Mouse (Mus musculus) neural tube, embryonic 12.5 days (tissue): ENCODE measurements around the gene Pimreg. TPM values are rescaled to one million over a fixed set of nuclear protein-coding genes. Genes with fewer than 3 reads are reported as not detected.

ENCODE experiments used
- ATAC-seq: fragments of 200-750 bp; cut with Nextera tagmentation; 2 replicates; pipeline ENCODE4 v1.8.0; 2017; ENCODE audit warnings: low read depth, mild to moderate bottlenecking, moderate TSS enrichment, moderate library complexity; ENCODE audit not compliant: low FRiP score
- H3K27ac ChIP-seq: fragments of 300-500 bp; sonication (generic); 2 replicates; pipeline ENCODE4 v1.5.1; 2016
- H3K27me3 ChIP-seq: fragments of 300-500 bp; sonication (generic); replicated peaks from 2 replicates; pipeline ENCODE4 v1.6.1; 2016; ENCODE audit warnings: mild to moderate bottlenecking
- H3K36me3 ChIP-seq: fragments of 300-500 bp; sonication (generic); 2 replicates; pipeline ENCODE4 v1.6.1; 2016; ENCODE audit warnings: mild to moderate bottlenecking
- H3K4me1 ChIP-seq: fragments of 300-500 bp; sonication (generic); 2 replicates; pipeline ENCODE4 v1.6.1; 2016
- H3K4me2 ChIP-seq: fragments of 300-500 bp; sonication (generic); replicated peaks from 2 replicates; pipeline ENCODE4 v1.6.1; 2016; ENCODE audit warnings: mild to moderate bottlenecking
- H3K4me3 ChIP-seq: fragments of 300-500 bp; sonication (generic); 2 replicates; pipeline ENCODE4 v1.5.1; 2016
- H3K9ac ChIP-seq: fragments of 300-500 bp; sonication (generic); 2 replicates; pipeline ENCODE4 v1.6.1; 2016; ENCODE audit warnings: mild to moderate bottlenecking
- H3K9me3 ChIP-seq: fragments of 300-500 bp; sonication (generic); 2 replicates; pipeline ENCODE4 v1.6.1; 2016; ENCODE audit warnings: mild to moderate bottlenecking
- WGBS: fragments of 180-500 bp; shearing (Covaris S2); methylation state at CpG from one replicate; pipeline ENCODE4 v1.1.7; 2016; 5-methylcytosine and 5-hydroxymethylcytosine counted together
- polyA plus RNA-seq: library from polyadenylated mRNA; unstranded; fragments of >200 nt; fragmentation: Nextera tagmentation; extraction: Ambion mirVana; gene quantifications from 2 replicates; pipeline ENCODE4 v1.2.1, GENCODE M21; 2016

The Pimreg gene
- polyA plus RNA-seq, 1 experiment from 2014 or later = 116 TPM

GRCm38 (mm10) chr11:72032589-72032988 lies 9.2 kb upstream of the Pimreg start:
- ATAC-seq = no peak
- H3K9me3 ChIP-seq = no peaks in the 10 kb centered on the region
- WGBS = 90% methylated on average over 3 of the region's 3 CpGs

GRCm38 (mm10) chr11:72037409-72037808 lies 4.4 kb upstream of the Pimreg start, which contains the start of gene Aipl1:
Aipl1 (minus strand) TSS chr11:72037509.
- Histone ChIP-seq H3K27me3 (no peaks in the 10 kb centered on the region), H3K4me1 (peaks cover 34% of the 10 kb centered on the region), H3K9me3 (no peaks in the 10 kb centered on the region), H3K4me3 (no peak within 1 kb of the TSS), H3K9ac (no peak within 1 kb of the TSS), H3K27ac (no peak within 1 kb of the TSS), H3K4me2 (no peak within 1 kb of the TSS), H3K36me3 (no peaks in the 10 kb centered on the region)
- no peak for ATAC-seq
- 78% methylated on average over 4 of the region's 4 CpGs for WGBS

More at GRCm38 (mm10) chr11:72032589-72032988, 9.2 kb upstream of the Pimreg start:
- Histone ChIP-seq H3K9ac (no peak overlapping the region), H3K4me1 (no peaks in the 10 kb centered on the region; the same call in 1 of the 2 replicates), H3K27ac (no peak overlapping the region), H3K4me2 (no peak overlapping the region), H3K36me3 (no peaks in the 10 kb centered on the region), H3K27me3 (peaks cover 11% of the 10 kb centered on the region), H3K4me3 (no peak overlapping the region)

- H3K4me3 ChIP-seq = no peak overlapping the region
- ATAC-seq = no peak
- no peaks in the 10 kb centered on the region for H3K27me3 ChIP-seq
- H3K36me3 ChIP-seq = no peaks in the 10 kb centered on the region
- no peaks in the 10 kb centered on the region for H3K9me3 ChIP-seq
- peaks cover 40% of the 10 kb centered on the region for H3K4me1 ChIP-seq
- 2% methylated on average over 4 of the region's 4 CpGs for WGBS
- H3K27ac ChIP-seq = no peak overlapping the region
- H3K9ac ChIP-seq = no peak overlapping the region
- no peak overlapping the region for H3K4me2 ChIP-seq
Observed at GRCm38 (mm10) chr11:72037996-72038395, 3.8 kb upstream of the Pimreg start.

GRCm38 (mm10) chr11:72039599-72040386 lies 2.0 kb upstream of the Pimreg start:
- Histone ChIP-seq H3K9ac (no peak overlapping the region), H3K27me3 (no peaks in the 10 kb centered on the region), H3K27ac (no peak overlapping the region), H3K4me2 (peak overlapping the region; percentile 35), H3K4me3 (no peak overlapping the region), H3K9me3 (no peaks in the 10 kb centered on the region), H3K36me3 (peaks cover 3% of the 10 kb centered on the region; the same call in 1 of the 2 replicates), H3K4me1 (peaks cover 56% of the 10 kb centered on the region)
- ATAC-seq = no peak
- 25% methylated on average over 16 of the region's 16 CpGs for WGBS

- WGBS = 11% methylated on average over 6 of the region's 6 CpGs
- Histone ChIP-seq H3K4me1 (peaks cover 60% of the 10 kb centered on the region), H3K36me3 (peaks cover 16% of the 10 kb centered on the region)
Observed at GRCm38 (mm10) chr11:72041290-72041767, 503 bp upstream of the Pimreg start.

GRCm38 (mm10) chr11:72042631-72043030 lies 799 bp downstream of the Pimreg start:
- Histone ChIP-seq H3K27me3 (no peaks in the 10 kb centered on the region), H3K36me3 (peaks cover 16% of the 10 kb centered on the region), H3K9ac (peak overlapping the region; percentile 69), H3K27ac (no peak overlapping the region), H3K9me3 (no peaks in the 10 kb centered on the region), H3K4me2 (peak overlapping the region; percentile 84), H3K4me3 (peak overlapping the region; percentile 64), H3K4me1 (peaks cover 60% of the 10 kb centered on the region)
- under 1% methylated on average over 14 of the region's 14 CpGs for WGBS
- ATAC-seq = no peak; the same call in none of the 2 replicates

More at GRCm38 (mm10) chr11:72041290-72041767, 503 bp upstream of the Pimreg start:
- ATAC-seq = no peak
- H3K27ac ChIP-seq = peak overlapping the region; percentile 37; the same call in 1 of the 2 replicates
- H3K9me3 ChIP-seq = no peaks in the 10 kb centered on the region
- H3K27me3 ChIP-seq = no peaks in the 10 kb centered on the region
- H3K4me2 ChIP-seq = peak overlapping the region; percentile 84
- H3K9ac ChIP-seq = peak overlapping the region; percentile 69; the same call in 1 of the 2 replicates
- H3K4me3 ChIP-seq = peak overlapping the region; percentile 64

- 94% methylated on average over 3 of the region's 3 CpGs for WGBS
- Histone ChIP-seq H3K4me2 (peak overlapping the region; percentile 84), H3K4me3 (no peak overlapping the region), H3K9ac (no peak overlapping the region), H3K36me3 (peaks cover 16% of the 10 kb centered on the region), H3K27ac (no peak overlapping the region), H3K9me3 (no peaks in the 10 kb centered on the region), H3K4me1 (peaks cover 48% of the 10 kb centered on the region), H3K27me3 (0 out of 2 replicates have a peak, but pooled peaks cover 2% of the 10 kb centered on the region)
- no peak for ATAC-seq
Observed at GRCm38 (mm10) chr11:72044231-72044630, 2.4 kb downstream of the Pimreg start.

- no peak overlapping the region for H3K27ac ChIP-seq
- 70% methylated on average over 6 of the region's 6 CpGs for WGBS
- no peaks in the 10 kb centered on the region for H3K9me3 ChIP-seq
- H3K27me3 ChIP-seq = peaks cover 26% of the 10 kb centered on the region
- peaks cover 25% of the 10 kb centered on the region for H3K4me1 ChIP-seq
- no peak overlapping the region for H3K4me2 ChIP-seq
- H3K9ac ChIP-seq = no peak overlapping the region
- no peak for ATAC-seq
- H3K36me3 ChIP-seq = peaks cover 16% of the 10 kb centered on the region
- no peak overlapping the region for H3K4me3 ChIP-seq
Observed at GRCm38 (mm10) chr11:72048730-72049129, 6.9 kb downstream of the Pimreg start.

GRCm38 (mm10) chr11:72049171-72049759 lies 7.4 kb downstream of the Pimreg start:
- no peak for ATAC-seq
- 71% methylated on average over 8 of the region's 8 CpGs for WGBS
- Histone ChIP-seq H3K27ac (no peak overlapping the region), H3K4me2 (no peak overlapping the region), H3K36me3 (peaks cover 16% of the 10 kb centered on the region), H3K4me3 (no peak overlapping the region), H3K9ac (no peak overlapping the region), H3K4me1 (peaks cover 20% of the 10 kb centered on the region), H3K27me3 (peaks cover 26% of the 10 kb centered on the region), H3K9me3 (no peaks in the 10 kb centered on the region)

GRCm38 (mm10) chr11:72050168-72050894 lies 8.5 kb downstream of the Pimreg start:
- ATAC-seq = no peak; the same call in 1 of the 2 replicates
- H3K9me3 ChIP-seq = no peaks in the 10 kb centered on the region
- peak overlapping the region; percentile 70 for H3K4me2 ChIP-seq
- no peak overlapping the region for H3K27ac ChIP-seq
- peak overlapping the region; percentile 48 for H3K9ac ChIP-seq
- peaks cover 16% of the 10 kb centered on the region for H3K4me1 ChIP-seq
- H3K27me3 ChIP-seq = peaks cover 26% of the 10 kb centered on the region
- peaks cover 7% of the 10 kb centered on the region for H3K36me3 ChIP-seq
- H3K4me3 ChIP-seq = peak overlapping the region; percentile 40
- 29% methylated on average over 14 of the region's 14 CpGs for WGBS

- H3K27ac ChIP-seq = no peak overlapping the region
- H3K27me3 ChIP-seq = peaks cover 26% of the 10 kb centered on the region
- 2% methylated on average over 45 of the region's 45 CpGs for WGBS
Observed at GRCm38 (mm10) chr11:72050895-72051858, 9.3 kb downstream of the Pimreg start.

More at GRCm38 (mm10) chr11:72050895-72051858, 9.3 kb downstream of the Pimreg start:
- peak overlapping the region; percentile 70 for H3K4me2 ChIP-seq
- peaks cover 19% of the 10 kb centered on the region for H3K4me1 ChIP-seq
- H3K36me3 ChIP-seq = no peaks in the 10 kb centered on the region
- peak; percentile 46 for ATAC-seq
- H3K4me3 ChIP-seq = peak overlapping the region; percentile 40
- peak overlapping the region; percentile 48 for H3K9ac ChIP-seq
- no peaks in the 10 kb centered on the region for H3K9me3 ChIP-seq
